Mouse (Mus musculus) layer of hippocampus, postnatal 14 days (tissue): Measurements from ENCODE around the gene E4f1. TPM values are rescaled to one million over a fixed set of nuclear protein-coding genes. Genes with fewer than 3 reads are reported as not detected.
"Not testable (repeated sequence)": the region's sequence is repeated elsewhere in the genome, so short reads cannot be mapped to it uniquely, and the experiment has no call there.

ENCODE experiments used
- DNase-seq, 2 experiments: peaks; one replicate each; pipeline ENCODE4 v3.0.0; 2021 to 2022; ENCODE audit warnings: low spot score in 2 of 2, mixed read lengths in 1 of 2
- total RNA-seq, 2 experiments: library from RNA; stranded (reverse); gene quantifications; 2 replicates each; pipeline ENCODE4 v1.2.3; 2021

The E4f1 gene
- total RNA-seq, 2 experiments from 2014 or later, result 27.8 to 32.3 TPM

DNA sequence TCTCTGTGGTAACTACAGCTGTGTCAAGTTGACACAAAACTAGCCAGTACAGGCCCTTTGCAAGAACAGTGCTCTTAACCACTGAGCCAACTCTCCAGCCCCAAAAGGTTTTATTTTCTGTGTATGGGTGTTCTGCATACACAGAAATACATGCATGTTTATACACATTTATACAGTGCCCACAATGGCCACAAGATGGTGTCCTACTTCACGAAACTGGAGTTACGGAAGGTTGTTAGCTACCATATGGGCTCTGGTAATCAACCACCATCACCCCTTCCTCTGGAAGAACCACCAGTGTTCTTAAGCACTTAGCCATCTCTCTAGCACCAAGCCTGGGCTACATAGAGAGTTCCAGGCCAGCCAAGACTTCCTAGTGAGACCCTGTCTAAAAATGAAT lies 8.5 kb downstream of the E4f1 start:
- no peak for DNase-seq

DNA sequence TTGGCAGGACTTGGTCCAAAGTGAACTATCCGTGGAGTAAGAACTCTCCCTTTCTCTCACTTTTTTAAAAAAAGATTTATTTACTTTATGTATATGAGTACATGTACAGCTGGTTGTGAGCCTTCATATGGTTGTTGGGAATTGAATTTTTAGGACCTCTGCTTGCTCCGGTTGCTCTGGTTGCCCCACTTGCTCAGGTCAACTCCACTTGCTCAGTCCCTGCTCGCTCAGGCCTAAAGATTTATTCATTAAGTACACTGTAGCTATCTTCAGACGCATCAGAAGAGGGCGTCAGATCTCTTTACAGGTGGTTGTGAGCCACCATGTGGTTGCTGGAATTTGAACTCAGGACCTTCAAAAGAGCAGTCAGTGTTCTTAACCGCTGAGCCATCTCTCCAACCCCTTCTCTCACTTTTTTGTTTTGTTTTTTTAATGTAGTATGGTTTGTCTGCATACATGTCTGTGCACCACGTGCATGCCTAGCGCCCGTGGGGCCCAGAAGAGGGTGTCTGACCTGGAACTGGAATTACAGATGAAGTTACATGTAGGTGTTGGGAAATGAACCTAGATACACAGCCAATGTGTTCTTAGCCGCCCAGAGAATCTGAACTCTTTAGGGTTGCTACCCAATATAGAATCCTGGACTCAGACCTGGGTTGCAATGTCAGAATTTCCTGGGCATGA lies 14.4 kb downstream of the E4f1 start:
- DNase-seq, result not testable (repeated sequence)

DNA sequence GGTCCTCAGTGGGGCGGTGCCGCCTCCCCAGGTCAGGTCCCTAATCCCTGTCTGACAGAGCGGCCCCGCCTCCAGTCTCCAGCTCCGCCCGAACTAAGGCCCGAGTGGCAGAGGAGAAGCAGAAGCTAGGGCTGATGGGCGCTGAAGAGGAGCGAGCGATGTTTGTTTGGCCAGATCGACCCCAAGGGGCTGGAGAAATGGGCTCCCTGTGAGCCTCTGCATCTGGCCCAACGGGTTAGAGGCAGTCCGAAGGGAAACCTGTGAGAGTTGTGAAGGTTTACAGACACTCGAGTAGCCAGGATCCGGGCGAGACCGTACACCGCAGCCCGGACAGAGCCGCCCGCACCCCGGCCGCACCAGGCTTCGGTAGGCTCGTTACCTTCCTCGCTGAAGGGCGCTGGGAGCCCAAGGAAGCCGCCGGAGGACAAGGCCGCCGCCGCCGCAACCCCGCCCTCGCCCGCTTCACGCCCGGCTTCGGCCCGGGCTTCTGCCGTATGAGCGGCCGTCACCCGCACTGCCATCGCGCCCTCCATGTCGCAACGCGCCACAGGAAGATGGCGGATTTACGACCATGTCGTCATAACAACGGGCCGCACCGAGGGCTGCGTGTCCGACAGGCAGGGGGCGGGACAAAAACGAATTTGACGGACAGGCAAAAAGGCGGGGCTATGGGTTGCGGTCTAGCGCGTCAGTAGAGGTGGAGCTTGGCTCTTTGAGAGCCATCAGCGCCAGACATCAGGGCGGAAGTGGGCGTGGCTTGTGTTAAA lies 15.2 kb downstream of the E4f1 start:
- peak; percentile 98 to 99 for DNase-seq

DNA sequence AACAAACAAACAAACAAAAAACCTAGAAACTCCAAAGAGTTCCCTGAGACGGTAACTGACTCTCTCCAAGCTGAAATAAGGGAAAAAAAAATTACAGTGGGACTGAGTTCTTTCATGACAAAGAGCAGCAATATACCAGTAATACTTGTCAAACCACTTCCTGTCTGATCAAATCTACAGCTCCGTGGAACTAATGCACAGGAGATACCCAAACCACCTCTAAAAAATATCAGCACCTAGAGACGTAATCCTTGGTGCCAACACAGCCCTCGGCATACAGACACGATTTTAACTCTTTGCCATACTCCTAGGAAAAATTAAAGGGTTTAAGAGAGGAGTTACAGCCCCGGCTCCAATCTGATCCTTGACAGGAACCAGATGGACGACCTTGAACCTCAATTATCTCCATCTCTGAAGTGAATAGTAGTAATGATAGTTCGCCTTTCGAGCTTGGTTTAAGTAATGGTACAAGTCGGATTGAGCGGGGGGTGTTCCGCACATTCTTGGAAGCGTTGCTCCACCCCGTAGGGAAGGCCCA lies 15.8 kb downstream of the E4f1 start:
- DNase-seq, result no peak

DNA sequence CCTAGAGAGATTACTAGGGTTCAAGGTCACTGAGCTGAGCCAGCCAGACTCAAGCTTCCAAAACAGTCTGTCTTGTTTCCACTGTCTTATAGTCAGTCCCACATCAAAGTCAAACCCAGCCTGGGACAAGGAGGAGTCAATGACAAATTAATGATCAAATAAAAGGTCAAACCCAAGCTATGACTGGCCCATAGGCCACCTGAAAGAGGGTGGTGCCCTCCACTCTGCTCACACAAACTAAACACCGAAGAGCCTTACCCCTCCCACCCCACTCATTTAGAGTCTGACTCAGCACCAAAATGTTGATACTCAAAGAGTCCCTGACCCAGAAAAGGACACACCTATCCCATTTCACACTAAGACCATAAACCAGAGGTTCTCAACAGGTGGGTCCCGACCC lies 16.7 kb downstream of the E4f1 start:
- DNase-seq, result no peak

DNA sequence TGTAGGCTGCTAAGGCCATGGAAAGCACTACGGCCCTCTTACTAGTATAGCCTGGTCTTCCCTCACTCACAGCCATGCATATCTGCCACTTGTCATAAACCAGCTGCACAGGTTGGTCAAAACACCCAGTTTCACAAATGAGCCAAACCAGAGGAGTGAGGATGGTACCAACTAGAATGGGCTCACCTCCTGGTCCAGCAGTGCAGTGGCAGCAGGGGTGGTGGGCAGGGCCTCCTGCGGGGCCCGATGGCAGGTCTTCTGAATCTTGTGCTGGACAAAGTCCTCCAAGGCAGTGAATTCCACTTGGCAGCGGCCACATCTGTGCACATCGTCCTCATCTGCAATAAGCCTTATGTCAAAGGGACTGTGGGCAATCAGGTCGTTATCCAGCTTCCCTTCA lies 18.9 kb downstream of the E4f1 start:
- DNase-seq, result no peak

DNA sequence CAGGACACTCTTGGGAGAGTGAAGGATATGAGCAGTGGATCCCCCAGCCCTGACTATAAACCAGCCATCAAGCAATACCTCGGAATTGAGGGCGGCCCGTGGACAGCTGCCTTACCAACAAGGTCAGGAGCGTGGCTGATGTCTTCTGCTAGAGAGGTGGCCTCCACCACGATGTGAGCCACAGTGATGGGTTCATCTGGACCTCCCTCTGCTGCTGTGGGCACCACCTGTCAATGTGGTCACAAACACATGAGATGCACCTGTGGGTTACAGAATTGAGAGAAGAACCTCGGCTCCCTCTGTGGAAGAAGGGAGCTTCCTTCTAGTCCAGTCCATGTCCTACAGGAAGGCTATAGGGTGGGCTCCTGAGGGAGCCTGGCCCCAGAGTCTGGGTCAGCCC lies 20.6 kb downstream of the E4f1 start:
- DNase-seq, result no peak

DNA sequence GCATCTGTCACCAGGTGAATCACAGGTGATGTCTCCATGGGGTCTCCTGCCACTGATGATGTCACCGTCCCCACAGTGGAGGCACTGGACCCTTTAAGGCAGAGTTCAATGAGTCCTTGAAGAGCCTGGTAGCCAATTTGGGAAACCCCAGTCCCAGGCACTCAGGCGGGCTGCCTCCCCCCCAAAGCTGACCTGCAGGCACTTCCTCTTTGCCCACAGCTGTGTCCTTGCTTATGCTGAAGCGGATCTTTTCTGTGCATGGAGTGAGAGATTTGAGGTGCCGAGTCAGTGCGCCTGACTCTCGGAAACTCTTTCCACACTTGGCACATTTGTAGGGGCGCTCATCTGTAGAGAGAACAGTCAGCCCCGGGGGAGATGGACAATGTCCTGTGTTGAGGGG lies 23.5 kb downstream of the E4f1 start:
- no peak for DNase-seq

DNA sequence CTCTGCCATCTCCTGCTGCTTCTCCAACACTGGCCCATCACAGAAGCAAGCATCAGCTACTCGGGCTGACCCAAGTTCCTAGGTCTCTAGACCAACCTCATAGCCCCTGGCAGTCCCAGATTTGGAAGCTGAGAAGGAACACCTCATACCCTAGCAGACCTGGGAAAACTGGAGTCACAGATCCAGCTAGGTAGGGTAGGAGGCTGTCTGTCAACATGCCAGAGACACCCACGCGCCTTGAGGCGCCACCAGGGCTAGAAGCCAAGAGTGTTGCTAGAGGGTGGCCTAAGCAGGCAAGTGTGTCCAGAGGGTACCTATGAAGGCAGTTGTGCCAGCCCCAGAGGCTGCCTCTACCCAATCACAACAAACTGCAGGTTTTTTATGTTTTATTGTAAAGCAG lies 26.7 kb downstream of the E4f1 start:
- DNase-seq, result no peak

DNA sequence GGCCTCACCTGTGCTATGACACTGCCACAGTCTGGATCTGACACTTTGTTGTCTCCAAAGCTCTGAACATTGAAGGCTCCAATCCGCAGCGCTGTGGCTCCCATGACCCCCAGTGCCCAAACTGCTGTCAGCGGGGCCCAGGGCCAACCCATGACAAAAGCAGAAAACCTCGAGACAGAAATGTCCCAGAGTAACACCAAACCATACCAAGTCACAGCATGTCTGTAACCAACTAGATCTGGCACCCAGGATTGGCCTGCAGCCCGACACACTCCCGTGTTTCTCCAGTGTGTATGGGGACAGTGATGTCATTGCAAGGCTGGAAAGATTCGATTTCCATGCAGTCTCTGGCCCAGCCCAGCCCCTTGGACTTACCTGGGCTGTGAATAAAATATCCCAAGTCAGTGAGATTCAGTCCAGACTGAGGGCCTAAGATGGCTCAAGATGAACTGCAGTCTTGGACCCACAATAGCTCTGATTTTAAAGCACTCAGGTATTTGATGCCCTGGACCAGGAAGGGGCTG lies 27.4 kb downstream of the E4f1 start, which contains the start of gene Dnase1l2:
Dnase1l2 (minus strand) TSS at position 474 of the 524 bp plus-strand sequence.
- DNase-seq, result no peak

DNA sequence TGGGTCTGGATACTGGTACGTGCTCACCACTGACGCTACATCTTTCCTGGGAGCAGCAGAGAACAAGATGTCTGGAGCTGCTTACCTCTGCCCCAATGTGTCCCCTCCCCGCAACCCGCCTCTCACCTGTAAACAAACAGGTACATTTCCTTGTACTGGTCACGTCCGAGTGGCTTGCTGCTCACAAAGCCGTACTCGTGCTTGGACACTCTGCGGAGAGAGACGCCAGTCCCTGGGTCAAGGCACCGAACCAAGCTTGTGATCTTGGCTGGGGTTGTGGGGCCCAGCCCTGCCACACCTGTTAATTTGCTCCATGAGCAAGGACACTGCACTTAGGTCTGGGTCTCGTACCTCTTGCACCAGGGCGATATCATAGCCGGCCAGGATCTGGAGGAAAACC lies 28.0 kb downstream of the E4f1 start:
- no peak for DNase-seq

DNA sequence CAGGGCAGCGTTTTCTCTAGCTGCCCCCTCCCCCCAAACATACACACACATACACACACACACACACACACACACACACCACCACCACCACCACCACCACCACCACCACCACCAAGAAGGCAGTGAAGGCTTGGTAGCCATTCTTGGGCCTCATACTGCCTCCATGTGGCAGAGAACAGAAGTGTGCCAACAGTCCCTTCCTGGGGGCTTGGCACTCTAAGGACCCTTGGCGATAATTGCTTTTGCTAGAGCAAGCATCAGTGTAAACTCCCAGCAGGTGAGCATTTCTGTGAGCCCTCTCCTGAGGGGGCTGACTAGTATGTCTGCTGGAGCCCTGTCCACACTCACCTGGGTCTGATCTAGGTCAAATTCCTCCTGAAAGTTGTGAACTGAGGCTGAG lies 29.0 kb downstream of the E4f1 start:
- DNase-seq, result no peak

DNA sequence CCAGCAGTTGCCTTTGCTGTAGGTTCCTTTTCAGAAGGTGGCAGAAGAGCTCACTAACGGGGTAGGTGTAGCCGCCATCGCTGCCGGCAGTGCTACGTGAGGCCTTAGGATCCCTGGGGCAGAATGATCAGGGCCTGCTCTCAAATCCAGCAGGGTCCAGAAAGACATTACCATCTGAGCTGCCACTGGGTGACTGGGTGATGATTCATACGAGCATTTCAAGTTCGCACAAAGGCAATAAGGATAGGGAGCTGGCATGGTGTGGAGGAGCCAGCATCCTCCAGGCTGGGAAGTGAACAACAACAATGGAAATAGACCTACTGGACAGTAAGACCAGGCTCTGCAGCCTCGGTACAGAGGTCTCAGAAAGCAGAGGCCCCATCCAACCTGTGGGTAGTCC lies 29.7 kb downstream of the E4f1 start:
- no peak for DNase-seq

DNA sequence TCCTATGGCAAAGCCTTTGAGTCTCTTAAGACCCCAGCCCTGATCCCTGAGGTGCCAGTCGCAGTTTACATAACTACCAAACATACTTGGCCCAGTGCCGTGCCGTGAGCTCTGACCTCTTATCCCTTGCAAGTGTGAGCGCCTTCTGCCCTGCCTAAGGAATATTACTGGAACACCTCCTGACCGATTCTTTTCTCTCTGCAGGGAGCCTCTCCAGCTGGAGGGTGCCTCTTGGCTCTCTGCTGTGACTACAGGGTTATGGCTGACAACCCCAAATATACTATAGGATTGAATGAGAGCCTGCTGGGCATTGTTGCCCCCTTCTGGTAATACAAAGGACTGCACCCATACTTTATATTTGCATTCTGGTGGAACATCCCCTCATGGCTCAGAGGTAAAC lies 33.1 kb downstream of the E4f1 start:
- DNase-seq, result no peak

DNA sequence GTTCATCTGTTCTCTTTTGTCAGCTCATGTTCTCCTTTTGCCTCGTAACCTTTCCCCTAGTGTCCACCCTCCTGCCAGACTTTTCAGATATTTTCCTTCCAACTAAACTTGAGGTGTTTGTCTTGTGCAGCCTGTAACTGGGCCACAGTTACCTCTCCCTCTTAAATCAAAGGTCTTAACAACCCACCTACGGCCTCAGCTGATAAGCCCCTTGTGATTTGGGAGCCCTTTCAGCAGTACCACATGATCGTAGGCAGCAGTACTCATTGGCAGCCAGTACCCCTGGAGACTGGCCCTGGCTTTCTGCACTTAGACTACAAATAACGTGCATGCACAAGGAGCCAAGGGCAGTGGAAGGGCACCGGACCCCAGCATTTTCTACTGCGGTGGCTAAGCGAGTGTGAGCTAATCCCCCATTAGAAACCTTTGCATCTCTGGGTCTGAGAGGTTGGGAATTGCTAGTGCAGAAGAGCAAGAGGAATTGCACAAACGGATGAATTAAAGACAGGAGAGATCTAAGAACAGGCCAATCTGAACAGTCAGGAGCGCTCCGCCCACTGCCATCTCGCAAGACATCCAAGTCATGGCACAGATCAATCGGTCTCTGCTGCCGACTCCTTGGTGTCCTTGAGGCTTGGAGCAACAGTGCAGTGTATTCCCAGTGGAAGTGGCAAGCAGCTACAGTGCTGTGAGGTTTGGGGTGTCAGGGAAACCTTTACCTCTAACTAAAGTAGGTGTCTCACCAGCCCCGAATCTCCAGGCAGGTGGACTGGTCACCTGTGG lies 40.7 kb downstream of the E4f1 start:
- DNase-seq, result peak in 1 of 2 experiments; percentile 28

DNA sequence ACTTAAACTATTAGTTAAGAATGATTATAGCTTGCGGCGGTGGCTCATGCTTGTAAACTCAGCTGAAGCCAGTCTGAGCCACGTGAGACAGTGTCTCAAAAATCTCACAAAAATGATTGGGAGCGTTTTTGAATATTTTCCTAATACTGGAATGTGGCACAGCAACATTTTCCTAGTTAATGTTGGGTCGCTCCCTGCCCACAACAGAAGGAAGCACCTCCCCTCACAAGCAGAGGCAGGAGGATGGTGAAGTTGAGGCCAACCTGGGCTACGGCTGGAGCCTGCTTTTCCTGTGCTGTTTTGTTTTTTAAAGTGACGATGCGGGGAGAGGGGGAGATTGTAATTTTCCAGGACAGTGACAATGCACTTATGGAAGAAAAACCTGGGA lies 42.9 kb downstream of the E4f1 start:
- DNase-seq, result no peak

DNA sequence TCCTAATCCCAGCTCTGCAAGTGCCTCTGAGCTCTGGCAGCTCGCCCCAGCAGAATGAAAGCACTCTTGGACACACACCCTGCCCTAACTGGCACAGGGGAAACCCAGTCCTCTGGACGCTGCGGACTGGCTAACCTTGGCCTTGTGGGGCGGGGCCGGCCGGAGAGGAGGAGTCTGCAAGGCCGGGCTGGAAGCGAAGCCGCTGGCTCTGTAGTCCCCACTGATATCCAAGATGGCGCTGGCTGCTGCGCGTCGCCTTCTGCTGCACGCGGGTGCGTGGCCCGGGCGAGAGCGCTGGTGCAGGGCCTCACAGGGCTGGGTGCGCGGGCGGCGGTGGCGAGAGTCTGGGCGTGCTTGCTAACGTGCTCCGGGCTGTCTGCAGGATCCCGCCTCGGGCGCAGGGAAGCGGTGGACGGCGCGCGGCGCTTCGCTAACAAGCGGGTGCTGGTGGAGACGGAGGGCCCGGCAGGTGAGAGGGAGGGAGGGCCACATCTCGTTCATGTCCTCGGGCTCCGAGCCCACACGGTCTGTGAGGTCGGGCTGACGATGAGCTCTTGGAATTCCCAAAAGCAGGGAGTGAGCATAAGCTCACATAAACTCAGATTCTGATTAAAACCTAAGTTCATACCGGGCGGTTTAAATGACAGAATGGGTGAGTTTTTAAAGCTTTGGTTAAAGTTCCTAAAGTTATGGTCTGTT lies 43.5 kb downstream of the E4f1 start, which contains the start of gene Eci1:
Eci1 (plus strand) TSS at position 171 of the 699 bp plus-strand sequence.
- peak; percentile 88 to 94 for DNase-seq

DNA sequence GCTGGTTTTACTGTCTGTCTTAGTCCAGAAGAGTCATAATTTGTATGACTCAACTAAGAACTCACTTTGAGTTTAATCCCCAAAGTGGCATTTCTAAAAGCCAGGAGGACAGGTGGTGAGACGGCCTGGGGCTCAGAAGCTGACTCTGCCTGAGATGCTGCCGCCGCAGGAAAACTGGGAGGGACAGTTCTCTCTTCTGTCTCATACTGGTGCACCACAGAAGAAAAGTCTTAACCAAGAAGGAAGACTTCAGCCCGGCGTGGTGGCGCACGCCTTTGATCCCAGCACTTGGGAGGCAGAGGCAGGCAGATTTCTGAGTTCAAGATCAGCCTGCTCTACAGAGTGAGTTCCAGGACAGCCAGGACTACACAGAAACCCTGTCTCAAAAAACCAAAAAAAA lies 44.2 kb downstream of the E4f1 start:
- DNase-seq, result no peak

DNA sequence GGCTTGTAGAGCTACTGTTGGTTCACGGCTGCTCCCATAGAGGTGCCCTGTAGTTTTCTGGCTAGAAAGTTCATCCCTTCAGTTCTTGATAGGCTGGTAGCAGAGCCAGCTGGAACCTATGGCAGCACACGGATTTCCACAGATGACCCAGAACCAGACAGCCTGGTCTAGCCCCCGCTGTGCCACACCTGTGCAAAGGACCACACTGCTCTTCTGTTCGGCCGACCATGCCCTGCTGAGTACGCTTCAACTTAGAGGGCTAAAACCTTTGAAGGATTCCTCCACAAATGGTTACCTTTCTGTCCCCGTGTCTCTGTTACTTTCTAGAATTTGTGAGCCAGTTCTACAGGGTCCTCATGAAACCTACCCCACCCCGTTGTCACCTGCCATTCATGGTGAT lies 44.8 kb downstream of the E4f1 start:
- DNase-seq, result not testable (repeated sequence)

DNA sequence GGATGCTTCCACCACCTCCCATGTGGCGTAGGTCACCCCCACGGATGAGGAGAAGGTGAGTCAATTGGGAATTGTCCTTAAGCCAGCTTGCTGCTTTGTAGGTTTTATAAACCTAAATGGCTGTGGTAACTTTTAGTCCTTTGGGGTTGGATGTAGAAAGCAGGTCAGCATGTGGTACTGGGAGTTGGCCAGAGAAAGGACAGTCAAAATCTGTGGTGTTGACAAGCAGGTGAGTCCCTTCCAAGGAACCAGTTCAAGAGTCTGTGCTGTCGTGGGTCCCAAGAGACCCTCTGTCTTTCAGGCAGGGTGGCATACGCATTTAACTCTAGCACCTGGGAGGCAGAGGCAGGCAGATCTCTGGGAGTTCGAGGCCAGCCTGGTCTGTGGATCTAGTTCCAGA lies 45.6 kb downstream of the E4f1 start:
- no peak for DNase-seq

DNA sequence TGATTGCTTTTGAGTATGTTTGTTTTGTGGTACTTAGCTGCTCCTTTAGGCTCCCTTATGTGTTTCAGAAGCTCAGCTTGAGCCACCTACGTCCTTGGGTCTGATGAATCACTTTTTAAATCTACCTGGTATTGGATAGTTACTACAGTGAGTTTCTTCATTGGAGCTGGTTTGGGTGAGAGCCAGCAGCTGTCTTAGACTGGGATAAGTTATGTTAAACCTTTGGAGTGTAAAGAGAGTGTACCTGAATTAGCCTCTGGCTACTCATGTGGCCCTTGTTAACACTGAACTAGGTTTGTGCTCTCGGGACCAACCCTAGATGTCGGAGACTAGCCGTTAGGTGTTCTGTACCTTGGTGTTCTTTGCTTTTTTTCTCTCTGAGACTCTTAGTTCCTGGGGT lies 47.0 kb downstream of the E4f1 start:
- no peak for DNase-seq
